Mouse (Mus musculus) kidney, adult 11 months (tissue): ENCODE measurements around the gene Mrpl45.
A peak's percentile ranks its signal among the peaks of the same experiment; 100 is the strongest.

Source experiments
- DNase-seq: peaks from one replicate; pipeline ENCODE4 v3.0.0; 2022

Gene Mrpl45

GRCm38 (mm10) chr11:97370329-97371091 is 55.0 kb downstream of the Mrpl45 start:
- peak; percentile 73 for DNase-seq

- DNase-seq: no peak
These were observed 56.8 kb downstream of the Mrpl45 start for GRCm38 (mm10) chr11:97372159-97372864.

- DNase-seq: no peak
These were observed 57.9 kb downstream of the Mrpl45 start for GRCm38 (mm10) chr11:97373402-97373801.
